Mouse (Mus musculus): ENCODE data around the gene AU015836. TPM values are rescaled to one million over a fixed set of nuclear protein-coding genes. Genes with fewer than 3 reads are reported as not detected.
"Not testable (repeated sequence)": the region's sequence is repeated elsewhere in the genome, so short reads cannot be mapped to it uniquely, and the experiment has no call there.

The AU015836 gene
- not detected in 2 replicates for polyA plus RNA-seq (2016; fragmentation: Nextera tagmentation; extraction: Ambion mirVana)

- Histone ChIP-seq H3K9ac (no peak within 1 kb of the TSS), H3K4me3 (no peak within 1 kb of the TSS)
- 58% methylated on average over 14 of the region's 14 CpGs for WGBS
These were observed at the start of gene AU015836 for GRCm38 (mm10) chrX:93968444-93968843. Gene AU015836, plus strand, starts transcription at chrX:93968659.

GRCm38 (mm10) chrX:93919017-93919416 is 49.4 kb upstream of the AU015836 start:
- ATAC-seq (ENCODE audit: low FRiP score, low read depth): no peak
- Histone ChIP-seq H3K4me1 (no peaks in the 10 kb centered on the region), H3K27me3 (replicated peaks) (no peaks in the 10 kb centered on the region), H3K9ac (no peak overlapping the region), H3K27ac (no peak overlapping the region), H3K4me2 (replicated peaks) (no peak overlapping the region), H3K4me3 (no peak overlapping the region), H3K36me3 (no peaks in the 10 kb centered on the region), H3K9me3 (0 out of 2 replicates have a peak, but pooled peaks cover 5% of the 10 kb centered on the region)
- whole genome bisulfite sequencing: 75% methylated on average over 3 of the region's 3 CpGs

More at GRCm38 (mm10) chrX:93968444-93968843, at the start of gene AU015836:
- no peaks in the 10 kb centered on the region for H3K4me1 ChIP-seq
- H3K36me3 ChIP-seq: no peaks in the 10 kb centered on the region
- H3K4me2 ChIP-seq (replicated peaks): no peak within 1 kb of the TSS
- H3K27me3 ChIP-seq (replicated peaks): no peaks in the 10 kb centered on the region
- no peak for ATAC-seq (ENCODE audit: low FRiP score, low read depth)
- H3K9me3 ChIP-seq: no peaks in the 10 kb centered on the region
- no peak within 1 kb of the TSS for H3K27ac ChIP-seq

- ATAC-seq (ENCODE audit: low FRiP score, low read depth): no peak
- Histone ChIP-seq H3K36me3 (no peaks in the 10 kb centered on the region), H3K27ac (no peak overlapping the region), H3K9ac (no peak overlapping the region), H3K27me3 (replicated peaks) (no peaks in the 10 kb centered on the region), H3K4me1 (no peaks in the 10 kb centered on the region), H3K4me3 (no peak overlapping the region), H3K4me2 (replicated peaks) (no peak overlapping the region), H3K9me3 (no peaks in the 10 kb centered on the region)
- WGBS: 84% methylated on average over 3 of the region's 3 CpGs
These were observed 40.1 kb upstream of the AU015836 start for GRCm38 (mm10) chrX:93928379-93928778.

- Histone ChIP-seq H3K27ac (no peak overlapping the region), H3K4me3 (no peak overlapping the region), H3K27me3 (replicated peaks) (no peaks in the 10 kb centered on the region), H3K4me2 (replicated peaks) (no peak overlapping the region), H3K9ac (no peak overlapping the region), H3K4me1 (no peaks in the 10 kb centered on the region), H3K36me3 (no peaks in the 10 kb centered on the region), H3K9me3 (no peaks in the 10 kb centered on the region)
- whole genome bisulfite sequencing: 73% methylated on average over 1 of the region's 1 CpGs
- ATAC-seq (ENCODE audit: low FRiP score, low read depth): no peak
These were observed 39.7 kb upstream of the AU015836 start for GRCm38 (mm10) chrX:93928794-93929193.

GRCm38 (mm10) chrX:93931694-93932093 is 36.8 kb upstream of the AU015836 start:
- no peak overlapping the region for H3K4me3 ChIP-seq
- H3K9ac ChIP-seq: no peak overlapping the region
- no peak overlapping the region for H3K27ac ChIP-seq
- H3K27me3 ChIP-seq (replicated peaks): no peaks in the 10 kb centered on the region
- no peaks in the 10 kb centered on the region for H3K4me1 ChIP-seq
- H3K36me3 ChIP-seq: no peaks in the 10 kb centered on the region
- WGBS: 75% methylated on average over 3 of the region's 3 CpGs
- no peak overlapping the region for H3K4me2 ChIP-seq (replicated peaks)
- no peak for ATAC-seq (ENCODE audit: low FRiP score, low read depth)
- H3K9me3 ChIP-seq: no peaks in the 10 kb centered on the region

GRCm38 (mm10) chrX:93956727-93957126 is 11.7 kb upstream of the AU015836 start:
- H3K27me3 ChIP-seq (replicated peaks): no peaks in the 10 kb centered on the region
- WGBS: 42% methylated on average over 1 of the region's 1 CpGs
- no peaks in the 10 kb centered on the region for H3K9me3 ChIP-seq
- H3K9ac ChIP-seq: no peak overlapping the region
- H3K4me1 ChIP-seq: no peaks in the 10 kb centered on the region
- H3K27ac ChIP-seq: no peak overlapping the region
- ATAC-seq (ENCODE audit: low FRiP score, low read depth): no peak
- no peak overlapping the region for H3K4me3 ChIP-seq
- H3K36me3 ChIP-seq: no peaks in the 10 kb centered on the region
- no peak overlapping the region for H3K4me2 ChIP-seq (replicated peaks)

- Histone ChIP-seq H3K36me3 (no peaks in the 10 kb centered on the region), H3K27me3 (replicated peaks) (no peaks in the 10 kb centered on the region), H3K4me1 (no peaks in the 10 kb centered on the region), H3K4me2 (replicated peaks) (no peak overlapping the region), H3K27ac (no peak overlapping the region), H3K4me3 (no peak overlapping the region), H3K9me3 (no peaks in the 10 kb centered on the region), H3K9ac (no peak overlapping the region)
- ATAC-seq (ENCODE audit: low FRiP score, low read depth): no peak
- 71% methylated on average over 3 of the region's 3 CpGs for WGBS
These were observed 10.0 kb upstream of the AU015836 start for GRCm38 (mm10) chrX:93958502-93958901.

GRCm38 (mm10) chrX:93980341-93980740 is 11.9 kb downstream of the AU015836 start:
- Histone ChIP-seq H3K4me2 (replicated peaks) (no peak overlapping the region), H3K4me1 (no peaks in the 10 kb centered on the region), H3K9ac (no peak overlapping the region), H3K27ac (no peak overlapping the region), H3K9me3 (no peaks in the 10 kb centered on the region), H3K36me3 (no peaks in the 10 kb centered on the region), H3K27me3 (replicated peaks) (no peaks in the 10 kb centered on the region), H3K4me3 (no peak overlapping the region)
- ATAC-seq (ENCODE audit: low FRiP score, low read depth): no peak
- WGBS: 89% methylated on average over 26 of the region's 26 CpGs

- Histone ChIP-seq H3K27me3 (replicated peaks) (no peaks in the 10 kb centered on the region), H3K9me3 (no peaks in the 10 kb centered on the region), H3K4me1 (no peaks in the 10 kb centered on the region), H3K4me3 (no peak overlapping the region), H3K27ac (no peak overlapping the region), H3K4me2 (replicated peaks) (no peak overlapping the region), H3K9ac (no peak overlapping the region), H3K36me3 (no peaks in the 10 kb centered on the region)
- 92% methylated on average over 3 of the region's 3 CpGs for WGBS
- no peak for ATAC-seq (ENCODE audit: low FRiP score, low read depth)
These were observed 13.7 kb downstream of the AU015836 start for GRCm38 (mm10) chrX:93982193-93982592.

- not testable (repeated sequence) for H3K9ac ChIP-seq; H3K9me3 ChIP-seq; H3K4me2 ChIP-seq (replicated peaks); H3K27me3 ChIP-seq (replicated peaks); H3K4me3 ChIP-seq; H3K27ac ChIP-seq; H3K4me1 ChIP-seq; ATAC-seq (ENCODE audit: low FRiP score, low read depth); H3K36me3 ChIP-seq
- 72% methylated on average over 3 of the region's 3 CpGs for WGBS
These were observed 16.6 kb downstream of the AU015836 start for GRCm38 (mm10) chrX:93985096-93985495.

- Histone ChIP-seq H3K4me3 (no peak overlapping the region), H3K4me2 (replicated peaks) (no peak overlapping the region), H3K9ac (no peak overlapping the region), H3K36me3 (no peaks in the 10 kb centered on the region), H3K4me1 (no peaks in the 10 kb centered on the region), H3K9me3 (no peaks in the 10 kb centered on the region), H3K27ac (no peak overlapping the region), H3K27me3 (replicated peaks) (no peaks in the 10 kb centered on the region)
- WGBS: 90% methylated on average over 3 of the region's 3 CpGs
- no peak for ATAC-seq (ENCODE audit: low FRiP score, low read depth)
These were observed 38.5 kb downstream of the AU015836 start for GRCm38 (mm10) chrX:94006991-94007390.

GRCm38 (mm10) chrX:94009442-94009841 is 41.0 kb downstream of the AU015836 start:
- WGBS: 85% methylated on average over 3 of the region's 3 CpGs
- H3K36me3 ChIP-seq: no peaks in the 10 kb centered on the region
- H3K27ac ChIP-seq: no peak overlapping the region
- no peak for ATAC-seq (ENCODE audit: low FRiP score, low read depth)
- no peak overlapping the region for H3K9ac ChIP-seq
- no peak overlapping the region for H3K4me3 ChIP-seq
- no peaks in the 10 kb centered on the region for H3K4me1 ChIP-seq
- no peaks in the 10 kb centered on the region for H3K9me3 ChIP-seq
- no peak overlapping the region for H3K4me2 ChIP-seq (replicated peaks)
- no peaks in the 10 kb centered on the region for H3K27me3 ChIP-seq (replicated peaks)

GRCm38 (mm10) chrX:94011656-94012173 is 43.3 kb downstream of the AU015836 start:
- Histone ChIP-seq H3K4me2 (replicated peaks) (no peak overlapping the region), H3K9me3 (no peaks in the 10 kb centered on the region), H3K4me3 (no peak overlapping the region), H3K36me3 (no peaks in the 10 kb centered on the region), H3K27me3 (replicated peaks) (no peaks in the 10 kb centered on the region), H3K9ac (no peak overlapping the region), H3K4me1 (no peaks in the 10 kb centered on the region), H3K27ac (no peak overlapping the region)
- ATAC-seq (ENCODE audit: low FRiP score, low read depth): no peak
- WGBS: 80% methylated on average over 7 of the region's 7 CpGs
